Mouse (Mus musculus) adrenal gland (tissue): Measurements from ENCODE around the gene Phc3.
"Not testable (repeated sequence)": the region's sequence is repeated elsewhere in the genome, so short reads cannot be mapped to it uniquely, and the experiment has no call there.

Experiments used
- intact Hi-C: fragments of 180-260 bp; cut with DNase I; formaldehyde crosslinking; loops from one replicate; pipeline ENCODE4 v1.15.1; 2025

Gene Phc3

DNA sequence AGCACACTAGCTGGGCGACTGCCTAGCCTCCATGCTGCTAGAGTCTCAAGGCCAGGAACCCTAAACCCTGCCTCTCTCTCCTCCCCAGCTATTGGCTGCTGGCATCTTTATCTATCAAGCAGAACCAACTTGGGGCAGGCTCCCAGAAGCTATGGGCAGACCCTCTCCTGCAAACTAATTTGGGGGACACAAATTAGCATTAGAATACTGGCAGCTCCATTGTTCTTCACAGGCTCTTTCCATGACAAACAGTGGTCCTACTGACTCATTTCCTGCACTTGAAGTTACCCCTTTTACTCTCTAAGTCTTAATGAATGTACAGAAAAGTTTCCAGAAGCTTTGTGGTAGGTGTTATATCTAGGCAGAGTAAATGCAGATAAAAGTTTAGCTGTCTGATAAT, 80.2 kb downstream of the Phc3 start:
- intact Hi-C loops: no loop called here

DNA sequence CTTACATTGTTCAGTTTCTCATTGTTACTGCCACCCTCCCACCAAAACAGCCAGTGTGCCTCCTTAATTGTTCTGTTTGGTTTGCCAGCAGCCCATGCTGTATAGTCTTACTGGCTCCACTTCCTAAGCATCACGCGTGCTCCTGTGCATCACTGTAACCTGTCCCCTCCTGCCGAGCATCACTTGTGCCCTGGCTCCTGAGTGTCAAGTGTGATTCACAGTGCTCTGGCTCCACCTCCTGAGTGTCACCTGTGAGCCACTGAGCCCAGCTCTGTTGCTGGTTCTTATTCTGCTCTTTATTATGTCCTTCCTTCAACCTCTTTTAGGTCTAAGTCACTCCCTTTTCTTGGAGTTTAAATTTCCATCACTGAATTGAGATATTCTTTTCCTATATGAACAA, 81.8 kb downstream of the Phc3 start:
- intact Hi-C loops: no loop called here

DNA sequence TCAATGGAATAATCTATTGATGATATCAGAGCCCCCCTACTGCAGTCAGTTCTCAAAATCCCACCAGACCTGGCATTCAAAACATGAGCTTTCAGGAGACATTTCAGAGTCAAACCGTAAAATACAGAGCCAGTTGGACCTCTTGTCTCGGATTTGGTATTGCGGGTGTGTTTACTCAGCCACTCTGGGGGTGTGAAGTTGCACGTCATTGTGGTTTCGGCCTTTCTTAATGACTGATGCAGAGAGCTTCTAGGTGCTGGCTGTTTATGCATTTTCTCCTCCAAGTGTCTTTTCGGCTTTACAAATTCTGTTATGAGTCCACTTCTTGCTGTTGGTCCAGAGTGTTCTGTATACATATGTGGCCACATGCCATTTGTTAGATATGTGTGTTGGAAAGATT, 92.5 kb downstream of the Phc3 start:
- intact Hi-C loops: no loop called here

DNA sequence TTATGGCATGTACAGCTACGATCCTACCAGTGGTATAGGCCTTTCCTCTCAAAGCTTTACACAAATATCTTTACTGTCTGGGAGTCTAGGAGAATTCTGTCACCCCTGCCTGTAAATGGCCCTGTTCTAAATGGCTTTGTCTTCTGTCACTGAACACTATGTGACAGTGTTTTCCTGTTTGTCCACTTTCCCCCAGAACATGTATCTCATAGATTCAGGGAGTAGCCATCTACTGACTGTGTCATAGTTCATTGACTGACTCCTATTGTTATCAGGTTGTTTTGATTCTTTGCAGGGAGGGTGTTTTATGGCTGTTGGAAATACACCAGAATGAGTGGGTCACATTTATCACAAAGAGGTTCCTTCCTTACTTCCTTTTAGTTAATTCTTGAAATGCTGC, 99.2 kb downstream of the Phc3 start:
- intact Hi-C loops: no loop called here

DNA sequence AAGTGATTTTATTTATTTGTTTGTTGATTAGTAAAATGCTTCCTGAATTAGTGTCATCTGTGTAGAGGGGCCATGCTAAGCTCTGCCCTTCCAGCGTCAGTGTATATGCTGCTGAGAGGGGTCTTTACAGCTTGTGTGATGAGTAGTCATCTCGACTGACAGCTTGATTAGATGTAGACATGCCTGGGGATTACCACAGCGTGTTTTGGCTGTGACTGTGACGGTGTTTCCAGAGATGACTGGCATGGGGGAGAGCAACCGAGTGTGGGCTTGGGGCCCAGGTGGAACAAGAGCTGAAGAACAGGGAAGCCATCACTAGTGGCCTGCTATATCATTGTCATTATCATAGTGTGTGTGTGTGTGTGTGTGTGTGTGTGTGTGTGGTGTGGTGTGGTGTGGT, 100.6 kb downstream of the Phc3 start:
- intact Hi-C loops: no loop called here

DNA sequence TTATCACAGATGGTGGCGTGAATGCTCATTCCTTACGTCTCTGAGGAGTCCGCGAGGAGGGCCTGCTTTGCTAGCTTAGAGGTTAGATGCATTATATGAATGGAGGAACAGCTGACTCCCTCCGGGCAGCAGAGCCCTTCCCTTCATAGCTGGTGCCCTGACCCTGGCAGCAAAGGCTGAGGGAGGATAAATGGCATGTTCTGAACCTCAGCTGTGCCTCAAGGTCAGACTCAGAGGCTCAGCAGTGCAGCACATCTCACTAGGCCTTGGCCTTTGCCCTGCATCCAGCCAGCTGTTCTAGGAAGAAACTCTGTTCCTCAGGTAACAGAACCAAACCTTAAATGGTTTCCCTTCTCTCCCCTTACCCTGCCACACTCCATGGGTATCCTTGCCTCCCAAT, 101.0 kb downstream of the Phc3 start:
- intact Hi-C loops: no loop called here

DNA sequence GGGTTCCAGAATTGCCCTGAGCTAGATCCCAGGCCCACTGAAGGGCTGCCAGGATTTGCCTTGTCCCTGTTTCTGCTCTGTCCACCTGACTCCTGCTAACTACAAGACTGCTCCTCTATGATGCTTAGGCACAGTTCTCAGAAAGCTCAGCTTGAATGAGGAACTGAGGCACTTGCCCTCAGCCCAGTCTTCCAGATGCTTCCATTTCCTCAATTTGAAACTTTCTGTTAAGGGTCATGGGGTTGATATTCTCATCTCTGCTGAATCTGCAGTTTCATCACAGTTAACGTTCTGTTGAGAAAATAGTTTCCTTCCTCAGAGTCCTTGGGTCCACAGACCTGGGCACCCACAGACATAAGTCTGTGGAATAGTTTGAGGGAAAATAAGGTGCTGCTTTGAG, 104.6 kb downstream of the Phc3 start:
- intact Hi-C loops: no loop called here

DNA sequence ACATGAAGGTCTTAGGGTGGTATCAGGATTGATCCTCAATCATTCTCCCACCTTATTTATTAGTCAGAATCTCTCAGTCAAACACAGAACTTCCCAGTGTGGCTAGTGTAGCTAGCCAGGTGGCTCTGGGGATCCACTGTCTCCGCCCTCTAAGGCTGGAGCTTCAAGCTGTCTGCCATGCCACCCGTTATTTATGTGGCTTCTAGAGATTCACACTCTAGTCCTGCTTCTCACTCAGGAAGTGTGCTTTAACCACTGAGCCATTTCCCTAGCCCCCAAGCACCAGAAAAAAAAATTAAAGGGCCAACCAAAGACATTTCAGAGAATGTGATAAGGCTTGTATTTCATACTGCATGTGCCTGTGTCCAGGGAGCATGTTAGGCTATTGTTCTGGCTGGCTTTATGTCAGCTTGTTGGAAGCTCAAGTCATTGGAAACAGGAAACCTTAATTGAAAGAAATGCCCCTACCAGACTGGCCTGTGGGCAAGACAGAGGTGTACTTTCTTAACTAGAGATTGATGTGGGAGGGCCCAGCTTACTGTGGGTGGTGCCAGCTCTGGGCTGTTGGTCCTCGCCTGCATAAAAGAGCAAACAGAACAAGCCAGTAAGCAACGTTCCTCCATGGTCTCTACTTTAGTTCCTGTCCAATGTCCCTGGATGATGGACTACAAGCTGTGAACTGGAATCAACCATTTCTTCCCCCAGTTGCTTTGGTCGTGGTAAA, 105.3 kb downstream of the Phc3 start:
- intact Hi-C loops: no loop called here

DNA sequence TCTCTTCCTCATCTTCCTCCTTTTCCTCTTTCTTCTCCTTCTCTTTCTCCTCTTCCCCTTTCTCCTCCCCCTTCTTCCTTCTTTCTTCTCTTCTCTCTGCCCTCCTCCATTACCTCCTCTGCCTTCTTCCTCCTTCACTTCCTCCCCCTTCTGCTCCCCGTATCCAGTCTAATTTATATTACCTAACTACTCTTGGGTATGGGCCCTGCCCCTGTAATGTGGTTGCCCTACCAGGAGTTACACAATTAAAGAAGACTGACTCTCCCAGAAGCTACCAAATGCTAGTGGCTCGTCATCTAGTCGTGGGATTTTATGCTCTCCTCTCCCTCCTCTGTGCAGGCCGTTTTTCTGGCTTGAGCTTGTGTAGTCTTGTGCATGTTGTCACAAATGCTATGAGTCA, 108.5 kb downstream of the Phc3 start:
- intact Hi-C loops: no loop called here

DNA sequence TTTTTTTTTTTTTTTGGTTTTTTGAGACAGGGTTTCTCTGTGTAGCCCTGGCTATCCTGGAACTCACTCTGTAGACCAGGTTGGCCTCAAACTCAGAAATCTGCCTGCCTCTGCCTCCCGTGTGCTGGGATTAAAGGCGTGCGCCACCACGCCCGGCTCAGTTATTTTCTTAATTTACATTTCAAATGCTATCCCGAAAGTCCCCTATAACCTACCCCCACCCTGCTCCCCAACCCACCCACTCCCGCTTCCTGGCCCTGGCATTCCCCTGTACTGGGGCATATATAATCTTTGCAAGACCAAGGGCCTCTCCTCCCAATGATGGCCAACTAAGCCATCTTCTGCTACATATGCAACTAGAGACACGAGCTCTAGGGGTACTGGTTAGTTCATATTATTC, 109.6 kb downstream of the Phc3 start:
- intact Hi-C loops: not testable (repeated sequence)

DNA sequence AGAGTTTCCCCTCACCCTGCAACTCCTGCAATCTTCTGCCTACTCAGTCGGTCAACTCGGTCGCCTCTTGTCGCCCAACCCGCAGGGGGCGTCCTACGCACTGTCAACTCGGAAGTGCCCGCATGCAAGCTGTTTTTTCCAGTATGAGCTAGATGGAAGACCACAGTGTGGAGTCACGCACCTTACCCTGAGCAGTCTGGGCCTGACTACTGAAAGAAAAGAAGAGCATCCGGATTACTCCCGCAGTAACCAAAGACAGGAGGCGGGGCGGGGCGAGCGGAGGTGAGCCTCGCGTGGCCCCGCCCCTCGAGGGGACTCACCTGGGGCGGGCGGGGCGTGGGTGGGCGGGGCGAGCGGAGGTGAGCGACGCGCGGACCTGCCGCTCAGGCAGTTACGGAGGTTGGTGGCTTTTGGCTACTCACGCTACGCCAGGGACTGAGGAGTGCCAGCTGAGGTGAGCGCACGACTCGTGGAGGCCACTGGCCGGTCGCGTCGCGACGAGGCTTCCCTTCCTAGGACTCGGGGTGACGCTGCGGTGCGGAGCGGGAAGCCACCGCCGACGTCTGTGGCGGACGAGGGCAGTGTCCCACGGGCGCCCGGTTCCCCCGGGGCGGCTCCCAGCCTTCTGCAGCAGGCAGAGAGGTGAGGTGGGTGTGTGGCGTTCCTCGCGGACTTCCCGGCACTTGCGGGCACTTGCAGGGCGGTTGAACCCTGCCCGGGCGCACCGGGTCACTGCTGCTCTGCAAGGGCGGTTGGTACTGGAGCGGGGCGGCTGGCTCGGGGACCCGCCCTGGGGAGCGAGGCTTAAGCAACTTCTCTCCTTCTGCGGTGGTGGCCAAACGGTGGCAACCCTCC, 113.4 kb downstream of the Phc3 start, which contains the start of gene Gpr160:
Gene Gpr160, plus strand, starts transcription at position 347 of the 855 bp plus-strand sequence.
- intact Hi-C loops: no loop called here

DNA sequence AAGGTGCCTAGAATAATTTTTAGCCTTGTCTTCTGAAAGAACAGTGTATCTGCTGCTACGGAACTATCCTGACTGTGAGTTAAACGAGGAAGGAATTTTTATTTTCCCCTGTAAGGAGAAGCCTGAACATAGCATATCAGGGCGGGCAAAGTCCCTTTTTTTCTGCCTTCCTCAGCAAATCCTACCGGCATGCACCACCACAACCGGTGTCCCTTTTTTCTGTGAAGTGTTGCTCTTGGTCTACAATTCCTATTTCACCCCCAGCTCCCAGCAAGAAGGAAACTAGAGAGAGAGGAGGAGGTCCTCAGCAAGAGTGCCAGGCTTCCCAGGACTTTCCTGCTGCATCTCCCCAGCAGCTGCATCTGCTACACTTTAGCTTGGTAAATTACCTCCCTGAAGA, 115.6 kb downstream of the Phc3 start:
- intact Hi-C loops: no loop called here

DNA sequence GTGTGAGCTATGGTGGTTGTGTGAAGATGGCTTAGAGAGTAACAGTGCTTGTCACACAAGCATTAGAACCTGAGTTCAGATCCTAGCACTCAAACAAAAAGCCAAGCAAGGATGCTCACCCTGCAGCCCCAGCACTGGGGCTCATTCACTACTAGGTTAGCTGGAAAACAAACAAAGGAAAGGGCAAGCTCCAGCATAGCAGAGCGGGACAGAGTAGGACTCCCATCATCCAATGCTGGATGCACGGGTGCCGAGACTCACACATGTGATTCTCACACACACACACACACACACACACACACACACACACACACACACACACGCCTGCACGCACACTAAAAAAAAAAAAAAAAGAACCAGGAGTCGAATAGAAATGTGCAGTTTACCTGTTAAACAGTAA, 117.8 kb downstream of the Phc3 start:
- intact Hi-C loops: no loop called here
